In genomic region chr5:107959624-107960300, GRCm38 (mm10) we compare ENCODE assay signal across 14 mouse cellular contexts. TPM values are rescaled to one million over a fixed set of nuclear protein-coding genes. Genes with fewer than 3 reads are reported as not detected.
DNase-seq lines count a peak whose midpoint lies in the region; ATAC-seq and TF ChIP-seq lines count a peak whose summit lies in the region.
"Had no signal": no experiment of that assay in that cellular context is flagged by ENCODE, and none has a peak within 500 bp of the region (broad histone marks: within the 10 kb centered on the region; RNA-seq: fewer than 3 reads in every experiment).

No protein-coding gene starts in this region.

- no peaks in the 10 kb centered on the region for H3K36me3 ChIP-seq in heart, embryonic 10.5 days
- no peaks in the 10 kb centered on the region for H3K36me3 ChIP-seq in heart, adult 2 months (ENCODE audit: control insufficient read depth, insufficient read depth, low read length)
- no peaks in the 10 kb centered on the region for H3K36me3 ChIP-seq in midbrain, embryonic 14.5 days (ENCODE audit: control insufficient read depth, insufficient read depth, low read length)
- H3K36me3 ChIP-seq: embryonic facial prominence, embryonic 12.5 days; hindbrain, embryonic 13.5 days had no signal

- H3K27ac ChIP-seq in heart, embryonic 10.5 days: no peak overlapping the region
- no peak overlapping the region for H3K27ac ChIP-seq in heart, adult 2 months
- H3K27ac ChIP-seq in bone marrow macrophage, adult 2 months (ENCODE audit: insufficient read depth, low read depth, low read length): peak overlapping the region; percentile 74
- H3K27ac ChIP-seq in midbrain, embryonic 14.5 days (replicated peaks; ENCODE audit: low read depth, low read length): no peak overlapping the region
- H3K27ac ChIP-seq: embryonic facial prominence, embryonic 12.5 days; hindbrain, embryonic 13.5 days had no signal

- no peak overlapping the region for H3K4me3 ChIP-seq in heart, embryonic 10.5 days
- no peak overlapping the region for H3K4me3 ChIP-seq in heart, adult 2 months
- no peak overlapping the region for H3K4me3 ChIP-seq in bone marrow macrophage, adult 2 months (ENCODE audit: insufficient read depth, low read length)
- H3K4me3 ChIP-seq in midbrain, embryonic 14.5 days (replicated peaks; ENCODE audit: low read depth, low read length): no peak overlapping the region
- H3K4me3 ChIP-seq: embryonic facial prominence, embryonic 12.5 days; hindbrain, embryonic 13.5 days had no signal

- H3K4me2 ChIP-seq in midbrain, embryonic 14.5 days (ENCODE audit: low read length): no peak overlapping the region
- H3K4me2 ChIP-seq: embryonic facial prominence, embryonic 12.5 days; hindbrain, embryonic 13.5 days had no signal

- 64% methylated on average over 8 of the region's 8 CpGs for WGBS in heart, embryonic 10.5 days
- WGBS in heart, adult 2 months: 86% methylated on average over 8 of the region's 8 CpGs
- 83% methylated on average over 8 of the region's 8 CpGs for WGBS in midbrain, embryonic 14.5 days

- TF ChIP-seq CTCF in heart, adult 2 months (IDR thresholded peaks at IDR 0.05): no peak
- no peak for TF ChIP-seq CTCF in bone marrow macrophage, adult 2 months (IDR thresholded peaks at IDR 0.05; ENCODE audit: low read depth, low read length)

- DNase-seq in heart, embryonic 10.5 days (ENCODE audit: low spot score): peak; percentile 73
- no peak for DNase-seq in heart, adult 2 months
- DNase-seq in liver: peak; percentile 73
- no peak for DNase-seq in T-cell, adult 2 months (ENCODE audit: low spot score)
- DNase-seq in midbrain, embryonic 14.5 days: no peak
- DNase-seq: heart, postnatal 10 days; kidney, postnatal 14 days; right cerebral cortex, postnatal 14 days had no signal

- intact Hi-C loops in heart, adult 2 months (cut with DNase I): no loop called here

- no peak for TF ChIP-seq EP300 in heart, adult 2 months (IDR thresholded peaks at IDR 0.05; ENCODE audit: insufficient read depth, low read depth, low read length)

- peaks cover 16% of the 10 kb centered on the region for H3K4me1 ChIP-seq in heart, embryonic 10.5 days
- H3K4me1 ChIP-seq in heart, adult 2 months (ENCODE audit: control insufficient read depth, insufficient read depth, low read length): peaks cover 5% of the 10 kb centered on the region
- H3K4me1 ChIP-seq in bone marrow macrophage, adult 2 months (ENCODE audit: control insufficient read depth, insufficient read depth, low read length): peaks cover 28% of the 10 kb centered on the region
- no peaks in the 10 kb centered on the region for H3K4me1 ChIP-seq in midbrain, embryonic 14.5 days (ENCODE audit: control insufficient read depth, insufficient read depth, low read length)

- ATAC-seq in megakaryocyte progenitor cell, adult 5-6 weeks (replicated peaks; ENCODE audit: poor library complexity): peak; percentile 52
- ATAC-seq in midbrain, embryonic 14.5 days (ENCODE audit: low FRiP score, low TSS enrichment): no peak
- ATAC-seq: midbrain, embryonic 16.5 days; Patski had no signal

- TF ChIP-seq POLR2A in heart, adult 2 months (IDR thresholded peaks at IDR 0.05; ENCODE audit: insufficient read depth, low read depth, low read length): no peak
- TF ChIP-seq POLR2A in bone marrow macrophage, adult 2 months (IDR thresholded peaks at IDR 0.05; ENCODE audit: borderline replicate concordance, low read depth, low read length): no peak

- no peaks in the 10 kb centered on the region for H3K27me3 ChIP-seq in heart, embryonic 10.5 days (ENCODE audit: insufficient read depth, poor library complexity, severe bottlenecking)
- H3K27me3 ChIP-seq in heart, adult 2 months (ENCODE audit: control insufficient read depth, insufficient read depth, low read length): no peaks in the 10 kb centered on the region
- H3K27me3 ChIP-seq in midbrain, embryonic 14.5 days (ENCODE audit: control insufficient read depth, insufficient read depth, low read length): no peaks in the 10 kb centered on the region
- H3K27me3 ChIP-seq: embryonic facial prominence, embryonic 12.5 days; hindbrain, embryonic 13.5 days; Patski had no signal

- no peak overlapping the region for H3K9ac ChIP-seq in heart, adult 2 months (ENCODE audit: low read depth, low read length)
- no peak overlapping the region for H3K9ac ChIP-seq in midbrain, embryonic 14.5 days (replicated peaks; ENCODE audit: low read length)
- H3K9ac ChIP-seq: embryonic facial prominence, embryonic 12.5 days; hindbrain, embryonic 13.5 days had no signal

- H3K79me2 ChIP-seq in heart, adult 2 months (replicated peaks; ENCODE audit: control insufficient read depth, insufficient read depth, low read length): no peaks in the 10 kb centered on the region

- H3K9me3 ChIP-seq in heart, embryonic 10.5 days: no peaks in the 10 kb centered on the region
- H3K9me3 ChIP-seq in midbrain, embryonic 14.5 days (ENCODE audit: control insufficient read depth, low read length): no peaks in the 10 kb centered on the region
- H3K9me3 ChIP-seq: embryonic facial prominence, embryonic 12.5 days; hindbrain, embryonic 13.5 days had no signal

RNA-seq across cellular contexts. Expression of gene Fam69a, which starts 27.1 kb away (rescaled TPM):
- 18.6 and 20.0 TPM in 2 replicates for polyA plus RNA-seq in heart, embryonic 10.5 days (2016; fragmentation: Nextera tagmentation; extraction: Ambion mirVana)
- total RNA-seq in heart, adult 2 months (2021): 10 to 100 TPM; 12.9 to 13.1 TPM
- polyA plus RNA-seq in heart, adult 2 months (2012; rRNA removed): 1.5 and 2.8 TPM in 2 replicates
- 73.2 and 80.4 TPM in 2 replicates for polyA plus RNA-seq in bone marrow macrophage, adult 2 months (2012; ENCODE audit: insufficient read depth, insufficient read length, missing spikeins)
- total RNA-seq in megakaryocyte progenitor cell, adult 5-6 weeks (2015): 43.3 and 48.4 TPM in 2 replicates
- total RNA-seq in megakaryocyte progenitor cell, adult 5-6 weeks (2017): 16.2 and 27.8 TPM in 2 replicates
- 48.5 and 53.9 TPM in 2 replicates for polyA plus RNA-seq in midbrain, embryonic 14.5 days (2014; fragmentation: Nextera tagmentation; extraction: Ambion mirVana)

RNA-seq across cellular contexts. Expression of gene Rpl5, which starts 59.5 kb away (rescaled TPM):
- polyA plus RNA-seq in heart, embryonic 10.5 days (2016; fragmentation: Nextera tagmentation; extraction: Ambion mirVana): 61.9 and 78.8 TPM in 2 replicates
- 10 to 100 TPM; 29.2 to 31.4 TPM for total RNA-seq in heart, adult 2 months (2021)
- polyA plus RNA-seq in heart, adult 2 months (2012; rRNA removed): 12.5 and 20.4 TPM in 2 replicates
- polyA plus RNA-seq in bone marrow macrophage, adult 2 months (2012; ENCODE audit: insufficient read depth, insufficient read length, missing spikeins): 54.3 and 57.8 TPM in 2 replicates
- 475 and 483 TPM in 2 replicates for total RNA-seq in megakaryocyte progenitor cell, adult 5-6 weeks (2015)
- total RNA-seq in megakaryocyte progenitor cell, adult 5-6 weeks (2017): 228 and 280 TPM in 2 replicates
- 69.8 and 74.8 TPM in 2 replicates for polyA plus RNA-seq in midbrain, embryonic 14.5 days (2014; fragmentation: Nextera tagmentation; extraction: Ambion mirVana)

Comparison
In these comparisons a context has a peak if more than half of its experiments do, and no peak if none do; other contexts are left out.
1. DNase-seq: peak in heart, embryonic 10.5 days (single experiment) and liver (single experiment); none in heart, adult 2 months (0 of 2), T-cell, adult 2 months (single experiment) and midbrain, embryonic 14.5 days (single experiment).